Mouse (Mus musculus): ENCODE measurements around the gene Apobec1. TPM values are rescaled to one million over a fixed set of nuclear protein-coding genes. Genes with fewer than 3 reads are reported as not detected.

Gene Apobec1
- polyA plus RNA-seq, 1 experiment: 3.2 TPM

GRCm38 (mm10) chr6:122609771-122610170, 7.5 kb upstream of the Apobec1 start, which contains the start of gene Gdf3:
TSS of gene Gdf3 (minus strand) at chr6:122610087.
- no peaks in the 10 kb centered on the region for H3K27me3 ChIP-seq (ENCODE audit: control insufficient read depth, insufficient read depth, low read length)
- no peak within 1 kb of the TSS for H3K27ac ChIP-seq (ENCODE audit: insufficient read depth, low read length)
- no peak within 1 kb of the TSS for H3K4me3 ChIP-seq (replicated peaks; ENCODE audit: insufficient read depth, low read depth, low read length)
- no peak for TF ChIP-seq CTCF (IDR thresholded peaks at IDR 0.05; ENCODE audit: borderline replicate concordance, insufficient read depth, low read depth, low read length)
- TF ChIP-seq POLR2A (IDR thresholded peaks at IDR 0.05; ENCODE audit: borderline replicate concordance, insufficient read depth, low read length): no peak
- DNase-seq: no peak
- WGBS: 37% methylated on average over 14 of the region's 14 CpGs
- no peaks in the 10 kb centered on the region for H3K4me1 ChIP-seq (ENCODE audit: control insufficient read depth, insufficient read depth, low read length)

GRCm38 (mm10) chr6:122609377-122609728, 7.1 kb upstream of the Apobec1 start:
- no peak overlapping the region for H3K27ac ChIP-seq (ENCODE audit: insufficient read depth, low read length)
- no peaks in the 10 kb centered on the region for H3K27me3 ChIP-seq (ENCODE audit: control insufficient read depth, insufficient read depth, low read length)
- H3K4me3 ChIP-seq (replicated peaks; ENCODE audit: insufficient read depth, low read depth, low read length): no peak overlapping the region
- no peak for TF ChIP-seq CTCF (IDR thresholded peaks at IDR 0.05; ENCODE audit: borderline replicate concordance, insufficient read depth, low read depth, low read length)
- TF ChIP-seq POLR2A (IDR thresholded peaks at IDR 0.05; ENCODE audit: borderline replicate concordance, insufficient read depth, low read length): no peak
- DNase-seq: no peak
- WGBS: 40% methylated on average over 9 of the region's 9 CpGs
- no peaks in the 10 kb centered on the region for H3K4me1 ChIP-seq (ENCODE audit: control insufficient read depth, insufficient read depth, low read length)

DNA sequence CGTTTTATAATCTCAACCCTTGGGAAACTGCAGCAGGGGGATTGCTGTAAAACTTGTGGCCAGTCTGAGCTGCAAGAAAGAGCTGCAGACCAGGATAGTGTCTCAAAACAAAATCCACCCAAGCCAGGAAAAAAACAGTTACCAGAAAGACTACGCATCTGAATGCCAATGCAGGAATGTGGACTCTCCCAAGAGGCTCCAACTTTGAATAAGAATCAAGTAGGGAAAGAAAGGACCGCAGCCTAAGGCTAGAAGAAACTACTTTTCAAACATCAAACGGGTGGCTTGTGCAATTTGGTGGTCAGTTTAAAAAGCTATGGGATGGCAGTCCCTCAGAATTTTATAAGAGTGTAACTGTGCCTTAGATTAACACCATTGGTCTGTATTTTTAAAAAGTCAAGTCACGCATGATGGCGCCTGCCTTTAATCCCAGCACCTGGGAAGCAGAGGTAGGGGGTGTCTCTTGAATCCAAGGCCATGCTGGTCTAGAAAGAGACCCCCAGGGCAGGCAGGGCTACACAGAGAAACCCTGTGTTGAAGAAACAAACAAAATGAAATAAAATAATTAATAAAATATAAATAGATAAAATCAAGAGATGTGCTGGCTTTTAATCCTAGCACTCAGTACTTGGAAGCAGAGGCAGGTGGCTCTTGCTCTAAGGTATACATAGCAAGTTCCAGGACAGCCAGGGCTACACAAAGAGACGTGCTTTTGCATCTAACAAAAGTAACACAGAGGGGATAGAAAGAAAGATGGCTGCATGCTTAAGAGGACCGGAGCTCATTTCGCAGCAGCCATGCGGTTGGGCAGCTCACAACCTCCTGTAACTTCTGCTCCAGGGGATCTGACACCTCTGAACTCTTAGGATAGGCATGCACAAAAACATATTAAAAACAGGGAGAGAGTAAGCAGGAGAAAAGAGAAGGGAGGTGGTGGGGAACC, 6.5 kb upstream of the Apobec1 start:
- 87% methylated on average over 10 of the region's 10 CpGs for WGBS

DNA sequence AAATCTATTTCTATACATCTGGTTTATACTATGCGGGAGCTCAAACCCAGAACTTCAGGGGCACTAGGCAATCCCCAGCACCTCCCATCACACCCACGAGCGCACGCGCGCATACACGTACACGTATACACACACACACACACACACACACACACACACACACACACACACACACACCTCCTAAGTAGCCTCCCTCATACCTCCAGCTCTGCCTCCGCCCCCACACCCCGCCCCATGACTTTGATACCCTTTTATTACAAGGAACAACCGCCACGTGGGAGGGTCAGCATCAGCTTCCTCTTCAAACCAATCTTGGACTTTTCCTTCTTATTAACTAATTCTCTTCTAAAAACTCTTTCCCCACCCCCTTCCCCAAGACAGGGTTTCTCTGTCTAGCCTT, 5.5 kb upstream of the Apobec1 start:
- no peak for DNase-seq
- Histone ChIP-seq H3K4me1 (ENCODE audit: control insufficient read depth, insufficient read depth, low read length) (no peaks in the 10 kb centered on the region), H3K4me3 (replicated peaks; ENCODE audit: insufficient read depth, low read depth, low read length) (no peak overlapping the region), H3K27me3 (ENCODE audit: control insufficient read depth, insufficient read depth, low read length) (no peaks in the 10 kb centered on the region), H3K27ac (ENCODE audit: insufficient read depth, low read length) (no peak overlapping the region)
- WGBS: 95% methylated on average over 12 of the region's 12 CpGs
- TF ChIP-seq CTCF (IDR thresholded peaks at IDR 0.05; ENCODE audit: borderline replicate concordance, insufficient read depth, low read depth, low read length) (no peak), POLR2A (IDR thresholded peaks at IDR 0.05; ENCODE audit: borderline replicate concordance, insufficient read depth, low read length) (no peak)

More for the DNA sequence above, 6.5 kb upstream of the Apobec1 start:
- no peak overlapping the region for H3K27ac ChIP-seq (ENCODE audit: insufficient read depth, low read length)
- no peak overlapping the region for H3K4me3 ChIP-seq (replicated peaks; ENCODE audit: insufficient read depth, low read depth, low read length)
- TF ChIP-seq CTCF (IDR thresholded peaks at IDR 0.05; ENCODE audit: borderline replicate concordance, insufficient read depth, low read depth, low read length): no peak
- TF ChIP-seq POLR2A (IDR thresholded peaks at IDR 0.05; ENCODE audit: borderline replicate concordance, insufficient read depth, low read length): no peak
- no peaks in the 10 kb centered on the region for H3K27me3 ChIP-seq (ENCODE audit: control insufficient read depth, insufficient read depth, low read length)
- H3K4me1 ChIP-seq (ENCODE audit: control insufficient read depth, insufficient read depth, low read length): no peaks in the 10 kb centered on the region
- no peak for DNase-seq

GRCm38 (mm10) chr6:122606661-122607060, 4.4 kb upstream of the Apobec1 start:
- Histone ChIP-seq H3K27me3 (ENCODE audit: control insufficient read depth, insufficient read depth, low read length) (no peaks in the 10 kb centered on the region), H3K4me1 (ENCODE audit: control insufficient read depth, insufficient read depth, low read length) (no peaks in the 10 kb centered on the region), H3K27ac (ENCODE audit: insufficient read depth, low read length) (no peak overlapping the region), H3K4me3 (replicated peaks; ENCODE audit: insufficient read depth, low read depth, low read length) (no peak overlapping the region)
- 96% methylated on average over 11 of the region's 11 CpGs for WGBS
- no peak for TF ChIP-seq CTCF (IDR thresholded peaks at IDR 0.05; ENCODE audit: borderline replicate concordance, insufficient read depth, low read depth, low read length)
- TF ChIP-seq POLR2A (IDR thresholded peaks at IDR 0.05; ENCODE audit: borderline replicate concordance, insufficient read depth, low read length): no peak
- DNase-seq: no peak

DNA sequence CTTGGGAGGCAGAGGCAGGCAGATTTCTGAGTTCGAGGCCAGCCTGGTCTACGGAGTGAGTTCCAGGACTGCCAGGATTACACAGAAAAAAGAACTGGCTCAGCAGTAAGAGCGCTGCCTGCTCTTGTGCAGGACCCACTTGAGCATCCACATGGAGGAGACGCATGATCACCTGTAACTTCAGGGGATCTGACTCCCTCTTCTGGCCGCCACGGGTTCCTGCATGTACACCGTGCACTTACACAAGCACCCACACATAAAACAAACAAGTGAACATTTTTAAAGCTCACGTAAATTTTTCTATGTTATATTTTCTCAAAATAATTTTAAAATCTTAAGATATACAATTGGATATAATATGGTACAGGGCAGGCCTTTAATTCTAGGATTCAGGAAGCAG, 3.2 kb upstream of the Apobec1 start:
- H3K27me3 ChIP-seq (ENCODE audit: control insufficient read depth, insufficient read depth, low read length): no peaks in the 10 kb centered on the region
- no peak overlapping the region for H3K4me3 ChIP-seq (replicated peaks; ENCODE audit: insufficient read depth, low read depth, low read length)
- no peaks in the 10 kb centered on the region for H3K4me1 ChIP-seq (ENCODE audit: control insufficient read depth, insufficient read depth, low read length)
- no peak for TF ChIP-seq POLR2A (IDR thresholded peaks at IDR 0.05; ENCODE audit: borderline replicate concordance, insufficient read depth, low read length)
- TF ChIP-seq CTCF (IDR thresholded peaks at IDR 0.05; ENCODE audit: borderline replicate concordance, insufficient read depth, low read depth, low read length): no peak
- 91% methylated on average over 8 of the region's 8 CpGs for WGBS
- no peak overlapping the region for H3K27ac ChIP-seq (ENCODE audit: insufficient read depth, low read length)
- DNase-seq: no peak

GRCm38 (mm10) chr6:122604260-122604659, 2.0 kb upstream of the Apobec1 start:
- no peaks in the 10 kb centered on the region for H3K27me3 ChIP-seq (ENCODE audit: control insufficient read depth, insufficient read depth, low read length)
- no peak for TF ChIP-seq POLR2A (IDR thresholded peaks at IDR 0.05; ENCODE audit: borderline replicate concordance, insufficient read depth, low read length)
- no peak for TF ChIP-seq CTCF (IDR thresholded peaks at IDR 0.05; ENCODE audit: borderline replicate concordance, insufficient read depth, low read depth, low read length)
- H3K4me1 ChIP-seq (ENCODE audit: control insufficient read depth, insufficient read depth, low read length): no peaks in the 10 kb centered on the region
- H3K4me3 ChIP-seq (replicated peaks; ENCODE audit: insufficient read depth, low read depth, low read length): no peak overlapping the region
- no peak for DNase-seq
- no peak overlapping the region for H3K27ac ChIP-seq (ENCODE audit: insufficient read depth, low read length)

DNA sequence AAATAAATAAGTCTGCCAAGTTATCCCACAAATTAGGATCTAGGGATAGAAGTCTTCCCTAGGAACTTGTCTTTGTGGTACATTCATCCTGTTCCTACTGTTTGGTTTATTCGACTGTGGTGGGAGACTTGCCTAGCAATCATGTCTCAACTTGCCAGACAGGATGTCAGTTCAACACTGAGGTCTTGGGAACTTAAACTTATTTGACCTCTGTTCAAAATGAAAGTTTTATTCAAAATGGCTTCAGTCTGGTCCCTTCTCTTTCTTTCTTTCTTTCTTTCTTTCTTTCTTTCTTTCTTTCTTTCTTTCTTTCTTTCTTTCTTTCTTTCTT, 713 bp upstream of the Apobec1 start:
- Histone ChIP-seq H3K4me3 (replicated peaks; ENCODE audit: insufficient read depth, low read depth, low read length) (no peak overlapping the region), H3K27ac (ENCODE audit: insufficient read depth, low read length) (no peak overlapping the region), H3K27me3 (ENCODE audit: control insufficient read depth, insufficient read depth, low read length) (no peaks in the 10 kb centered on the region), H3K4me1 (ENCODE audit: control insufficient read depth, insufficient read depth, low read length) (no peaks in the 10 kb centered on the region)
- WGBS: 14% methylated on average over 1 of the region's 1 CpGs
- TF ChIP-seq CTCF (IDR thresholded peaks at IDR 0.05; ENCODE audit: borderline replicate concordance, insufficient read depth, low read depth, low read length): no peak
- no peak for TF ChIP-seq POLR2A (IDR thresholded peaks at IDR 0.05; ENCODE audit: borderline replicate concordance, insufficient read depth, low read length)
- no peak for DNase-seq

Data from cerebellum, adult 2 months (tissue).